Mouse (Mus musculus) liver, adult 2 months (tissue): ENCODE data around the gene Map3k7cl. TPM values are rescaled to one million over a fixed set of nuclear protein-coding genes. Genes with fewer than 3 reads are reported as not detected.
A peak's percentile ranks its signal among the peaks of the same experiment; 100 is the strongest.

ENCODE experiments used
- DNase-seq: peaks from one replicate; pipeline ENCODE4 v3.0.0-alpha.2; 2011; ENCODE audit warnings: low read depth, low spot score; ENCODE audit errors: extremely low read depth
- H3K27ac ChIP-seq: fragments of 200-500 bp; replicated peaks from 2 replicates; pipeline ENCODE4 v1.5.1; 2012; ENCODE audit warnings: low read depth, mild to moderate bottlenecking, control low read depth, inconsistent platforms, low read length; ENCODE audit not compliant: insufficient read depth
- H3K27me3 ChIP-seq: fragments of 200-500 bp; 2 replicates; pipeline ENCODE4 v1.6.1; 2012; ENCODE audit warnings: mild to moderate bottlenecking, moderate library complexity, low read length, inconsistent platforms; ENCODE audit not compliant: control insufficient read depth, insufficient read depth
- H3K36me3 ChIP-seq: fragments of 200-500 bp; 2 replicates; pipeline ENCODE4 v1.6.1; 2012; ENCODE audit warnings: low read length, inconsistent platforms; ENCODE audit not compliant: control insufficient read depth, insufficient read depth
- H3K4me1 ChIP-seq: fragments of 200-500 bp; 2 replicates; pipeline ENCODE4 v1.6.1; 2011; ENCODE audit warnings: low read length; ENCODE audit not compliant: control insufficient read depth, insufficient read depth
- H3K4me3 ChIP-seq: fragments of 200-500 bp; 2 replicates; pipeline ENCODE4 v1.5.1; 2011; ENCODE audit warnings: low read depth, mild to moderate bottlenecking, control low read depth, low read length, moderate library complexity; ENCODE audit not compliant: insufficient read depth
- H3K79me2 ChIP-seq: fragments of 200-500 bp; 2 replicates; pipeline ENCODE4 v1.6.1; 2012; ENCODE audit warnings: inconsistent platforms, mild to moderate bottlenecking, low read length, moderate library complexity; ENCODE audit not compliant: control insufficient read depth, insufficient read depth
- H3K9ac ChIP-seq: fragments of 200-500 bp; 2 replicates; pipeline ENCODE4 v1.6.1; 2012; ENCODE audit warnings: low read depth, mild to moderate bottlenecking, control low read depth, inconsistent platforms, low read length
- CTCF ChIP-seq: fragments of 200-500 bp; IDR thresholded peaks from 2 replicates; pipeline ENCODE4 v1.5.1; 2011; ENCODE audit warnings: low read depth, low read length, control low read depth
- POLR2A ChIP-seq: fragments of 200-500 bp; IDR thresholded peaks from 2 replicates; pipeline ENCODE4 v1.6.1; 2011; ENCODE audit warnings: low read length, control low read depth; ENCODE audit not compliant: insufficient read depth; ENCODE audit errors: extremely low read depth
- WGBS: fragments of 180-500 bp; shearing (Covaris S2); methylation state at CpG from one replicate; pipeline ENCODE4 v1.1.7; 2018; 5-methylcytosine and 5-hydroxymethylcytosine counted together
- polyA plus RNA-seq: library from polyadenylated mRNA; depleted of rRNA; stranded (reverse); fragments of >200 nt; gene quantifications from 2 replicates; pipeline ENCODE4 v1.2.3, GENCODE M21; 2012; rRNA removed
- total RNA-seq: library from RNA; depleted of rRNA; stranded (reverse); fragments of >200 nt; gene quantifications from 2 replicates; pipeline ENCODE4 v1.2.3, GENCODE M21; 2014; rRNA removed

Gene Map3k7cl
- total RNA-seq (0.07 TPM in 1 of 2 replicates, not detected in the other), polyA plus RNA-seq (not detected in 2 replicates)

- H3K36me3 ChIP-seq, result no peaks in the 10 kb centered on the region
- no peaks in the 10 kb centered on the region for H3K4me1 ChIP-seq
- H3K9ac ChIP-seq, result no peak within 1 kb of the TSS
- no peaks in the 10 kb centered on the region for H3K27me3 ChIP-seq
- no peaks in the 10 kb centered on the region for H3K79me2 ChIP-seq
- DNase-seq, result no peak
- no peak within 1 kb of the TSS for H3K27ac ChIP-seq
- H3K4me3 ChIP-seq, result no peak within 1 kb of the TSS
- TF ChIP-seq CTCF, result no peak
- TF ChIP-seq POLR2A, result no peak
- 82% methylated on average over 24 of the region's 24 CpGs for WGBS
Observed at GRCm38 (mm10) chr16:87552907-87553691, at the start of gene Map3k7cl. Gene Map3k7cl (plus strand): TSS chr16:87553330.

GRCm38 (mm10) chr16:87511706-87512105, 41.4 kb upstream of the Map3k7cl start:
- no peak for DNase-seq
- Histone ChIP-seq H3K36me3 (no peaks in the 10 kb centered on the region), H3K79me2 (no peaks in the 10 kb centered on the region), H3K27ac (no peak overlapping the region), H3K4me3 (no peak overlapping the region), H3K9ac (no peak overlapping the region), H3K27me3 (no peaks in the 10 kb centered on the region), H3K4me1 (no peaks in the 10 kb centered on the region)
- WGBS, result 83% methylated on average over 5 of the region's 5 CpGs
- TF ChIP-seq CTCF, result no peak
- no peak for TF ChIP-seq POLR2A

GRCm38 (mm10) chr16:87512331-87512730, 40.8 kb upstream of the Map3k7cl start:
- Histone ChIP-seq H3K4me3 (no peak overlapping the region), H3K36me3 (no peaks in the 10 kb centered on the region), H3K27ac (no peak overlapping the region), H3K9ac (no peak overlapping the region), H3K27me3 (no peaks in the 10 kb centered on the region), H3K79me2 (no peaks in the 10 kb centered on the region), H3K4me1 (no peaks in the 10 kb centered on the region)
- WGBS, result 69% methylated on average over 14 of the region's 14 CpGs
- DNase-seq, result peak; percentile 74
- TF ChIP-seq POLR2A (no peak), CTCF (no peak)

GRCm38 (mm10) chr16:87524228-87524627, 28.9 kb upstream of the Map3k7cl start:
- no peaks in the 10 kb centered on the region for H3K27me3 ChIP-seq
- H3K4me3 ChIP-seq, result no peak overlapping the region
- peaks cover 8% of the 10 kb centered on the region for H3K4me1 ChIP-seq
- H3K79me2 ChIP-seq, result no peaks in the 10 kb centered on the region
- peak; percentile 82 for DNase-seq
- no peak for TF ChIP-seq POLR2A
- TF ChIP-seq CTCF, result no peak
- H3K36me3 ChIP-seq, result no peaks in the 10 kb centered on the region
- H3K9ac ChIP-seq, result no peak overlapping the region
- H3K27ac ChIP-seq, result no peak overlapping the region
- 30% methylated on average over 5 of the region's 5 CpGs for WGBS

- Histone ChIP-seq H3K4me1 (peaks cover 8% of the 10 kb centered on the region), H3K4me3 (no peak overlapping the region), H3K9ac (no peak overlapping the region), H3K36me3 (no peaks in the 10 kb centered on the region), H3K27me3 (no peaks in the 10 kb centered on the region), H3K27ac (no peak overlapping the region), H3K79me2 (no peaks in the 10 kb centered on the region)
- no peak for TF ChIP-seq CTCF
- TF ChIP-seq POLR2A, result no peak
- DNase-seq, result no peak
- 82% methylated on average over 8 of the region's 8 CpGs for WGBS
Observed at GRCm38 (mm10) chr16:87527553-87528249, 25.4 kb upstream of the Map3k7cl start.
